Mouse (Mus musculus): Measurements from ENCODE around the gene Lrrc17.
A peak's percentile ranks its signal among the peaks of the same experiment; 100 is the strongest.
"Not testable (repeated sequence)": the region's sequence is repeated elsewhere in the genome, so short reads cannot be mapped to it uniquely, and the experiment has no call there.

Lrrc17 gene

DNA sequence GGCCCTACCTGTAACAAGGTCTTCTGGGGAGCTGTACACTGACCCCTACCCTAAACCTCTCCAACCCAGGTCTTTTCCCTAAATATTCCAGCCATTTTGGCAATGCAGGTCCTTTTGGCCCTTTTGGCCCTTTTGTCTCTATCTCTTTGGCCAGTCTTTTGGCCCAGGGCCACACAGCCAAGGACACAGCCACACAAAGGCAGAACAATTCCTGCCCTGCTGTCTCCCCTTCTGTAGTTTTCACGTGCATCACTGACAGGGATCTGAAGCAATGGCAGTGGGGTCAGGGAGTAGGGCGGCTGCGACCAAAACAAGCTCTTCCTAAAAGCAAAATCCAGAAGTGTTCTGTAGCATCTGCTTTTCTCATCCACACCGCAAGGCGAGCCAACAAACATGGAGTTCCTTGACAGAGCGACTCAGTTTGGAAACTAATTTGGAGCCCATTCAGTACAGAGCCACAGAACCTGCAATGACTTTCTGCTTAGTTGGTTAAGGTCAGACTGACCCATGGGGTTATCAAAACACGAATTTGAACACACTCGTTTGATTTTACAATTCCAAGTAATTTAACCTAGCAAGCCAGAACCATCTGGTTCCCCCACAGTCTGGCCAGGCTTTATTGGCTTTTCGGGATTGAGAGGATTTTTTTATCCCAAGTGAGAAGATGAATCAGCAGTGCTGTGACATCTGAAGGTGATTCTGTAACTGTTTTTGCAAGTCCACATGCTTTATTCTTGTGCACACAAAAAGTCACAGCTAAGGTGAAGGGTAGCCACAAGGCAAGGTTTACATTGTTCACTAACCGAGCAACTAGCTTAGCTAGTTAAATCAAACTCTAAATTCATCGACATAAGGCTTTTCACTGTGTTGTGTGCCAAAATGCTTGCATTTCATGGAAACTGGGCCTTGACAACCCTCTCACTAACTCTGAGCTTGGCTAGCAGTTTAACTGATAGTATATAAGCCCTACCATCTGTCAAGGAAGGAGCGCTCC lies 65.2 kb downstream of the Lrrc17 start:
- ATAC-seq (ENCODE audit: low TSS enrichment) = peak; percentile 93

DNA sequence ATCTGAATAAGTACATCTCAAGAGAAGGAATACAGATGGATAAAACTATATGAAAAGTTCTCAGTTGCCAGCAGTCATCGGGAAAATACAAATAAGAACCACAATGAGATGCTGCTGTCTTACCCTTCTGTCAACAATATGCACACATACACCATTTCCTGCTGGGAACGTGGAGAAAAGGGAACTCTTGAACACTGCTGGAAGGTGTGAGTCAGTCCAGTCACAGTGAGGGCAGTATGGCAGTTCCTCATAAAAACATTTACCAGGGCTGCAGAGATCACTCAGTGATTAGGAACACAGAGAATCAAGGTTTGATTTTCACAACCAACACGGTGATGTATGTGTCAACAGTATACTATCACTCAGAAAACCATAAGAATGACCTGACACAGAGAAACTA lies 67.6 kb downstream of the Lrrc17 start:
- no peak for ATAC-seq (ENCODE audit: low TSS enrichment)

DNA sequence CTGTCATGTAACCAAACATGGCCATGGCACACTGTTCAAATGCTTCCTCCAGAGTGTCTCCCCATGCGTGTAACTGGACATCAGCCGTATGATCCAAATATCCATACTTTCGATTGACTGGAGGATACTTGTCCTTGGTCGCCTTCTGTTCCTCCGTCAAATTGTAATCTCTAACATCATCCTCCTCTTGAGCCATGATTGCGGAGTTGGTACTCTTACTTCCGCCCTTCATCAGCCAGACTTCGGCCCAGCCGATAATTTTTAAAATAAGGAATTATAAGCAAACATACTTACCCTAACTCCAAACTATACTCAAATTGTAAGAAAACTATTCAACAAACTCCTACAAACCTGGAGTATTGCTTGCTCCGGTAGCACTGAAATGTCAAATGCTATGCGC lies 70.9 kb downstream of the Lrrc17 start:
- not testable (repeated sequence) for ATAC-seq (ENCODE audit: low TSS enrichment)

DNA sequence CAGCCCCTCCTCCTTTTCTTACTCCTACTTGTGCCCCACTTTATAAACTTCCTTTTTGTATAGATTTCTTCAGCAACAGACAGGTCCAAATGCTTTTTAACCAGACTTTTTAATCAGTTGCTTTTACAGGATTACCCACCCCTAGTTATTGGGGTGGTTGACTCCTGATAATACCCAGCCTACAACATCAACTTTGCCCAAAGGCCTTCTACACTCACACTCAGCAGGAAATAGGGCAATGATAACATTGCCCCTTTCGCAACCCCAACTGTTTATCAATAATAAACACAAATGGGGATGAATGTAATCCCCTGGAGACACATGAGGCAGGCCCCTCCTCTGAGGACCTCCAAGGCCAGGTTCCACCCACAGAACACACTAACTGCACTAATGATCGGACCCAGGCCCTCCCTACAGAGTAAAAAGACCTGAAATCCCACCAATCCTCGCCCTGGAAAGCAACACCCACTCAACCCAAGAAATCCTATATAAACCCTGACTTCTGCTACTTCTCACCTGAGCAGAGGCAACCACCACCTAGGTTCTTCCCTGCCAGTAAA lies 73.2 kb downstream of the Lrrc17 start:
- ATAC-seq (ENCODE audit: low TSS enrichment) = no peak

Measured in frontal cortex, adult (tissue).